Mouse (Mus musculus) heart, postnatal 0 days (tissue): ENCODE measurements at regions not wholly inside any gene's neighbourhood (a gene's known extent, or its start where the extent isn't known, plus 50 kb on each side); places are given as distances from the start of the nearest gene placed in this dataset.

Experiments used
- CTCF ChIP-seq: IDR thresholded peaks from 2 replicates; pipeline ENCODE4 v1.5.1; 2016; ENCODE audit warnings: antibody characterized with exemption, control low read depth, low read depth
- EP300 ChIP-seq: IDR thresholded peaks from 2 replicates; pipeline ENCODE4 v1.6.1; 2016; ENCODE audit warnings: antibody characterized with exemption, low read depth

DNA sequence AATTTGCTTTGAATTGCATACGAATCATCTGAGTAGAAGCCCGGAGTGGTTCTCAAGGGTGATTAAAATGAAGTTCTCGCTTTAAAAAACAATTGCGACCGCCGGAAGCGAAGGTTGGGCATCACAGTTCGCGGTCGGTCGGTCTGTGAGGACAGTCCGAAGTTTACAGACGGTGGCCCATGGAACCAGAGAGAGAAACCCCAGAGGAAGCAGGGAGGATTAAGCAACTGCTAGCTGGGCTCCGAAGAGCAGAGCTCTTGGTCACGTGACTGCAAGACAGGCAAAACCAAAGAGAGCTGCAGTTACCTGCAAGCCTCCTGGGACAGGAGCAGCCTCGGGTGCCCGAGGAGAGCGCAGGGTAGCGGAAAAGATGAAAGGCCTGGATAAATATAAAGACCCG is 1599.3 kb upstream of the Gulo start:
- TF ChIP-seq EP300: no peak
- no peak for TF ChIP-seq CTCF
